Mouse (Mus musculus) frontal cortex, adult 2 months (tissue): ENCODE measurements around the gene Hebp1. TPM values are rescaled to one million over a fixed set of nuclear protein-coding genes. Genes with fewer than 3 reads are reported as not detected.

Source experiments
- DNase-seq, 2 experiments: peaks; one replicate each; pipeline ENCODE4 v3.0.0; 2022; ENCODE audit warnings: low spot score in 1 of 2; ENCODE audit errors: extremely low spot score in 1 of 2
- polyA plus RNA-seq: library from polyadenylated mRNA; depleted of rRNA; stranded (reverse); fragments of >200 nt; gene quantifications from 2 replicates; pipeline ENCODE4 v1.2.3, GENCODE M21; 2012

Hebp1 gene
- polyA plus RNA-seq, 1 experiment = 38.2 TPM

DNA sequence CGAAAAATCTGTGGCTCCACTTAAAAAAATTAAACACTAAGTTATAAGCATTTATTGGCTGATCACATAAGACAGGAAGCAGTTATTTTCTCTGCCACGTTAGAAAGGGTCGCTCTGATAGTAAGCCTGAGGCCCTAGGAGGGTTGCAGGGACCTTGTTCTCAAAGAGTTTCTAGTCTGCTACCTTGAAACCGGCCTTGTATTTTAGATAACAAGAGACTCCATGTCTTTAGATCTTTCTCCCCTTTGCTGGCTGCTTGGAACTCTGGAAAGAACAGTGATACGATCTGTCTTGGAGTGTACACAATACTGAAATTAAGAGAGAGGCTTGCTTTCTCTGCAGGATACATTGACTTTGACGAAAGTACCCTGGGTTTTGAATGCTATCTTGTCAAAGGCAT lies 904 bp upstream of the Hebp1 start:
- no peak for DNase-seq

DNA sequence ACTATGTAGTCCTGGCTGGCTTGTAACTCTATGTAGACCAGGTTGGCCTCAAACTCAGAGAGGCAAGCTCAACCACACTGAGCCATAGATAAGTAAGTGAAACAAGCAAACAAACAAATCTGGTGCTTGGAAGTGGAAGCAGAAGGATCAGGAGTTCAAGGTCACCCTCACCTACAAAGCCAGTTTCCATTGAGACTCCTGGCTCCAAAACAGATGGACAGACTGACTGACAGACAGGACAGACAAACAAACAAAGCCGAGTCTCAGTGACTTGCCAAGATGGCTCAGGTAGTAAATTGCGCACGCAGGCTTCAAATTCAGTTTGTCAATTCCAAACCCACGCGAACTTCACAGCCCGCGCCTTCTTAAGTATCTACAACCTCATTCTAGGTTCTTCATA lies 376 bp downstream of the Hebp1 start:
- DNase-seq = no peak

DNA sequence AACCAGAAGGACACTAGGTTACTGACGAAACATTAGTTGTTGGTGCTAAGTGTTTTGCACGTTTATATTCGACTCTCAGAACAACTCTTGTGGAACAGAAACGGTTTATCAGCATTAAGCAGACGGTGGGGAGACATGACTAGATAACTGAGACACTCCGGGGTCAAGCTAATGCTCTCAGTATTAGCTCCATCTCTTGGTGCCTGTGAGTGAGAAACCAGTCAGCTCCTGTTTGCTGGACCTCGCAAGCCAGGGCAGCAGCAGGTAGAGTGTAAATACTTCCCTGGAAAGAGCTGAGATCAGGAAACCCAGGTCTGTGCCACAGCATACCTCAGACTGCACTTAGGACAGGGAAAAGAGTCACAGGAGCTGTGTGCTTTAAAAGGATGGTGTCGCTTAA lies 1.1 kb downstream of the Hebp1 start:
- DNase-seq = no peak

DNA sequence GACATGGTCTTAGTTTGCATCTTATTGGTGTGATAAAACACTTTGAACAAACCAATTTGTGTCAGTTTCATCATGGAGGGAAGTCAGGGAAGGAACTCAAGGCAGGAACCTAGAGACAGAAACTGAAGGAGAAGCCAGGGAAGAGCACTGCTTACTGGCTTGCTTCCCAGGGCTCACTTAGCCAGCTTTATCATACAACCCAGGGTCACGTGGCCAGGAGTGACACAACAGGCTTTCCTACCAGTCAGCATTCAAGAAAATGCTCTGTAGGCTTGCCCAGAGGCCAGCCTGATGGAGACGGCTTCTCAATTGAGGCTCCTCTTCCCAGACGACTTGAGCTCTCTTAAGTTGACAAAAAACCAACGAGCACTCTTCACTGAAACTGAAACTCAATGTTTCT lies 2.9 kb downstream of the Hebp1 start:
- no peak for DNase-seq

DNA sequence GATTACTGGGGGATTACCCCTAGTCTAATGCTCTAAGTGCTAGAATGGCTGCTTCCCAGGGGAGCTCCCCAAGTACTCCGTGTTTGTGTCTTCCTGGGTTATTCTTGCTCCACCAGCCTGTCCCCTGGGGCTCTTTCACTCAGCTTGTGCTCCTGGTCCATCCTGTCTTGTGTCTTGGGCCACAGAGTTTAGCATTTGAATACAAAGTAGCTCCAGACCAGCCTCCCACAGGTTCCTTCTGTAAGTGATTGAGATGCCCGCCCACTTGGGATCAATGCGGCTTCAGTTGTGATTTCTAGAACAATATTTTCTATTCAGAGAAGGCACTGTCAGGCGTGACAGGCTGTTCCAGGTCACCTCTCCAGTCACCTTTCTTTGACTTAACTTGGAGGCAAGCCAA lies 4.1 kb downstream of the Hebp1 start:
- no peak for DNase-seq

DNA sequence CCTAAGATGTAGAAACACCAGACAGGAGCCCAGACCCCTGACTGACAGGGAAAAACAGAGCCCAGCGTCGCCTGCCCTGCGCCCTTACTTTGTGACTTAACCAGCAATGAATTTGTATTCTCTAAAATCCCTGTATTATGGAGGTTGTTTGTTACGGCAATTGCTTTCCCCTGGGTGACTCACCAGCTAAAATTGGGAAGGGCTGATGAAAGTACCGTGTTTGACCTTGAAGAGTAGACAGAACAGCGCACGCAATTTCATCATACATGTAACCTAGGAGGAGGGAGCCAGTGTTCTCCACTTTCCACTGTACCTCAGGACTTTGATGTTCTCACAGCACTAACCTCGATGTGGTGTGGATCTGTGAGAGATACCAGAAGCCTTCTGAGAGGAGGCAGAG lies 4.8 kb downstream of the Hebp1 start:
- DNase-seq = no peak

DNA sequence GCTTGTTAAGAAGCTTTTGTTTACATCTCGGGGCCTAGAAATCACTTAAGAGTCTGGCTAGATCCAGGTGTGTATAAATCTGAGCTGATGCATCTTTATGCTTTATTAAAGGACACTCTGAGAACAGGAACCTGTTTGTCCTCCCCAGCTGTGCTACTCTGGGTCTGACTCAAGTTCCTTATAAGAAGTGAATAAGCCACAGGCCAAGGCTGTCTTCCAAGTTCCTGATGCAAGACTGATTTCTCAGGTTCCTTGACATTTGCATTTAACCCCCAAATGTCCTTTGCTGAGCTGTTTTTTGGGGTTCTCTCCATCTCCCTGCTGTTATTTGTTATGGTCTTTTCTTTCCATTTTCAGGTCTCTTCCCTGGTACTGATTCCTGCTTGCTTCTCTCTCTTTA lies 5.9 kb downstream of the Hebp1 start:
- DNase-seq = no peak

DNA sequence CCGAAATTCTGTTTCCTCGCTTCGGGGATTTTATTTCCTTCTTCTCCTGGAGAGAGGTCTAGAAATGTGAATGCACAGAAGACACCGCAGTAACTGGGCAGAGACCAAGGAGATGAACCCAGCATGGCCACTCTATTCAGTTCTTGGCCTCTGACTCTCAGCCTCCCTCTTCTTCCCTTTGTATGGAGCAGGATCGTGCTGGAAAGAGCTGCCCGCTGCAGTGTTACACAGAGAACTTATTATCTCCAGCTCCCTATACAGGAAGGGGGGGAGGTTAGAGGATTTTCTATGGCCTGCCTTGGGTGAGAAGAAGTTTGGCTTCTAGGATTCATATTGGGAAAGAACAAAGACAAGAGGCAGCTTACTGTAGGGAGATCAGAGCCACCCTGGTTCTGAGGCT lies 7.7 kb downstream of the Hebp1 start:
- no peak for DNase-seq

DNA sequence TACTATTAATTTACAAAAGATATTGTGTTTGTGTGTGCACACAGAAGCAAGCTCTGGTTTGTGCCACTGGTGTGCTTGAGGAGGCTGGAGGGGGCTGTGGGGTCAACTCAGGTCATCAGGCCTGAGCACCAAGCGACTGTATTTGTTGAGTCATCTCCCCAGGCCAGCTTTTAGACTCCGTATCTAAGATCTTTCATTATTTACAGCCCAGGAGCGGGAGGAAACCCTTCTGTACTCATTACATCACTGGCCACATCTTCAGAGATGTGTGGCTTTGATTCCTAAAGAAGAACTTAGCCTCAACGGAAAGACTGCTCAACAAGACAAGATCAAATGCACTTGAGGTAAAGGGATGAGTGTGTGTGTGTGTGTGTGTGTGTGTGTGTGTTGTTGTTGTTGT lies 9.2 kb downstream of the Hebp1 start:
- no peak for DNase-seq

DNA sequence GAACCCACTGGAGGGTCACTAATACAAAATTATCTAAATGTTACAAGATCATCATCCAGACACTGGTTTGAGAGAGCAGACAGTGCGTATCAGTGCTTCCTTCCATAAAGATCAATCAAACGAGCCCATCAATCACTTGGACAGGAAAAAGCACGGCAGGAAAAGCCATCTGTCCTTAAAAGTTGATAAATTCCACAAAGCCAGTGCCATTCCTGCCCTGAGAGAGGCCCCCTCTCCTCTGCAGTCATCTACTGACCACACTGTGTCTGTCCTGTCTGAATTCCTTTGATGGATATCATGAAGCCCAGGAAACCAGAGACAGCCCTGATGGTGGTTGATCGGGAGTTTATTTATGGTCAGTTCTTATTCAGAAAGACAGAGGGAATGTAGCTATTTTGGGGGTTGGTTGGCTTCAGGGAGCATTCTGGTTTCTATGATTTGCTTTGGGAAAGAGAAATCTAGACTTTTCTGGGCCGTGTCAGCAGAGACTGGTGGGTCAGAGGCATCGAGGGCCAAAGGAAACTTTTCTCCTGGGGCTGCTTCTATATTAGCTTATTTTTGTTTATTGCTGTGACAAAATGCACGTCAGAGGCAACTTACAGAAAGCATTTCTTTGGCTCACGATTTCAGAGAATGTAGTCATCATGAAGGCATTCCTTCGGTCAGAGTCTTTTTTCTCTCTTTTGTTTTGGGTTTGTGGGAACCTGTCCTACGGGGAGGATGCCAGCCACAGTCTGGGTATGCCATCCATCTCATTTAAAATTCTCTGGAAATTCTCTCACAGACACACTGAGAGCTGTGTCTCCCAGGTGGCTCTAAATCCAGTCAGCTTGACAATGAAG lies 10.5 kb downstream of the Hebp1 start:
- DNase-seq = no peak

DNA sequence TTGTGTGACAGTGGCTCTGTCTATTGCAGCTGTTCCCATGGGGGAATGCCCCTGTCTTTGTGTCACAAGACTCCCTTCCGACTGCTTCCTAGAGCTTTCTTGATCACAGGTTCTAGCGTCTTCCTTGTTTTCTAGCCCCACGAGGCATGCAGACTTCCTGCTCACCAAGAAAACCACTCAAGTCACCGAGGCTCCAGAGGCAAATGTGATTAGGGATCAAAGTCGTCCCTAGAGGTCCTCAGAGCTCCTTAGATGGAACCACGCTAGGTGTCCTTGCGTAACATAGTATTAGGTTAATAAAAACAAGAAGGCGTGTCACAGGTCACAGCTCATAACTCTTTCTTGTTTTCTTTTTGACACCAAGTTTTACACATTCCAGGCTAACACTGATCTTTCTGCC lies 13.9 kb downstream of the Hebp1 start:
- DNase-seq = no peak

DNA sequence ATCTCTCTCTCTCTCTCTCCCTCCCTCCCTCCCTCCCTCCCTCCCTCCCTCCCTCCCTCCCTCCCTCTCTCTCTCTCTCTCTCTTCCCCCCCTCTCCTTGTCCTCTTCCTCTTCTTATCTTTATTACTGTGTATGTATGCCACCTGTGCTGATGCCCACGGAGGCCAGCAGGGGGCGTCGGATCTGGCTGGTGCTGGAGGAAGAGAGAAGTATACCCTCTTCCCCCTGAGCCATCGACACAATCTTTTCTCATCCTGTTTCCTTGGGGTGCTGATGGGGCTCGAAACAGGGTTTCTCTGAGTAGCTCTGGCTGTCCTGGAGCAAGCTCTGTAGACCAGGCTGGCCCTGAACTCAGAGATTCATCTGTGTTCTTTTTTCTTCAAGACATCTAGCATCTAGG lies 14.9 kb downstream of the Hebp1 start:
- DNase-seq = no peak

DNA sequence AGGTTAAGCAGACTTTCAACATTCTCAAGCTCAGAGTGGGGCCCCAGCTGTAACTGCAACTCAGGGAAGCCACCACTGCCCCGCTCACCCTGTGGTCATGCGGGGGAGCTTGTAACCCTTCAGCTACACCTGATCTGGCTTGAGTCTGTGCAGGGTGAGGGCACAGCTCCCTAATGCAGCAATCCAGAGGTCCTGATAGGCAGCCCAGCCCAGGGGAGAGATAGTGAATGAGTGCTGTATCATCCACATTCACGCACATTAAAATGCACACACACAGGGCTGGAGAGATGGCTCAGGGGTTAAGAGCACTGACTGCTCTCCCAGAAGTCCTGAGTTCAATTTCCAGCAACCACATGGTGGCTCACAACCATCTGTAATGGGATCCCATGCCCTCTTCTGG lies 19.2 kb downstream of the Hebp1 start:
- DNase-seq = no peak

DNA sequence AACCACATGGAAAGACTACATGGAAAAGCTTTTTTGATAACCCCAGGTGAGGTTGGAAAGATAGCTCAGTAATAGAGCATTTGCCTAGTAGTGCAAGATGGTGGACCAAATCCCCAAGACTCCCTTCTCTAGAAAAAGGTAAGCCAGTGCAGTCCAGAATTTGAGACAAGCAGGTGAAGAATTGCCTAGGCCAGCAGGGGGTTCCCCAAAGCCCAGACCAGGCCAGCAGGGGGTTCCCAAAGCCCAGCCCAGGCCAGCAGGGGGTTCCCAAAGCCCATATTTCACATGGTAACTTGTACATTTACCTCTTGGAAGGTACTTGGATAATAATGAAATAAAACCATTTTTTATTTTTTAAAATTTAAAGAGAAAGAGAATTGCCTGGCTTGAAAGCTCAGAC lies 20.6 kb downstream of the Hebp1 start:
- DNase-seq = no peak

DNA sequence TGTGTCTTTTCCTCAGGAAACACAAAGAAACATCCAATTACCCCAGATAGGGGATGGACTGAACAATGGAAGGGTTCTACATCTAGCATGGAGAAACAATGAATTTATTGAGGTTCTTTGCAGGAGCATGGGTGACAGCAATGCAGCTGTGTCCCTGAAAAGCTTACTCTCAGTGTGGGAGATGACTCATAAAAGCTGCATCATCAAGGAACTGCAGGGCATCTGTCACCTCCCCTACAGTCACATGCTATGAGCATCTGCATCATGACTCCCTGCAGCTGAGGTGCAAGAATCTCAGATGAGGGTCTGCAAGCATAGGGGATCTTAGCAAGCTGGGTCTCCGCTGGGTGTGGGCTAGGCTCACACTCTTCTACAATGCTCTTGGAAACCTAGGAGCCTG lies 22.8 kb downstream of the Hebp1 start:
- DNase-seq = peak; percentile 31 to 63

DNA sequence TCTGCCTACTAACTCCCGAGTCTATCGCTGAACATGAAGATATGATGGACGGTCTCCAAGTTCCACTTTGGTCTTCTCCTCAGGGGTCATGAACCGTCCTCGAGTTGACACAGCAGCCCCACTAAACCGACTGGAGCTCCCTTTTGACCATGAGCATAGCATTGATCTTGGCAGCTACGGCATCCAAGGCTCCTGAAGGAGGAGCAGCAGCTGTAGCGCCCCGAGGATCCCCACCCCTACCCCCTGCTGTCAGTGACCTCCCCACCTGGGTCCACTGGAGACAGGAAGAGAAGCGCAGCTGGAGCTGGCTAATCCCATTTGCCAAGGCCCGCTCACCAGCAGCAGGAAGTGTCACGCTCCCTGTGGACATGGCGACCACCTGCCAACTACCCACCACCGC lies 26.1 kb downstream of the Hebp1 start:
- DNase-seq = no peak

DNA sequence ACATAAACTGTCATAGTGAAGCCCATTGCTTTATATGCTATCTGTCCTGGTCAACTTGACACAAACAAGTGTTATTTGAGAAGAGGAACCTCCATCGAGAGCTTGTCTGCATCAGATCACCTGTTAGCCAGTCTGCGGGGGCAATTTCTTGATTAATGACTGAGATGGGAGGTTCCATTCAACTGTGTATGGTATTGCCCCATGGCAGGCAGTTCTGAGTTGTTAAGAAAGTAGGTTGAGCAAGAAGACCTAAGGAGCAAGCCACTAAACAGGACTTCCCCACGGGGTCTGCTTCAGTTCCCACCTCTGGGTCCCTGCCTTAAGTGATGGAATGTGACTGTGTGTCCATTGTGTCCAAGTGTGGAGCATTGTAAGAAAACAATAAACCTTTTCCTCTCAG lies 28.6 kb downstream of the Hebp1 start:
- DNase-seq = no peak

DNA sequence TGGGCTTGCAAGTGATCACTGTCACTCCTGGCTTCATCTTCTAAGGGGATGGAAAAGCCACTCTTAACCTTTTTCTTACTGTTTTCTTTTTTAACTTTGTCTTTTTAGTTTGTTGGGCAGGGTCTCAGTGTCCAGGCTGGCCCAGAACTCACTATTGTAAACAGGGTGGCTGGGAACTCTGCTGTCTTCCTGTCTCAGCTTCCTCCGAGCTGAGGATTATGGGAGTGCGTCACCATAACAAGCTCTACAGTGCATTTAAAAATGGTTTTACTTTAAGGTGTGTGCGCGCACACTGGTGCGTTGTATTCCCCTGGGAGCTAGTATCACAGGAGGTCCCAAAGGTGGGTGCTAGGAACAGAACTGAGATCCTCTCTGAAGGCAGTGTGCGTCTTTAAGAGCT lies 29.4 kb downstream of the Hebp1 start:
- DNase-seq = no peak

DNA sequence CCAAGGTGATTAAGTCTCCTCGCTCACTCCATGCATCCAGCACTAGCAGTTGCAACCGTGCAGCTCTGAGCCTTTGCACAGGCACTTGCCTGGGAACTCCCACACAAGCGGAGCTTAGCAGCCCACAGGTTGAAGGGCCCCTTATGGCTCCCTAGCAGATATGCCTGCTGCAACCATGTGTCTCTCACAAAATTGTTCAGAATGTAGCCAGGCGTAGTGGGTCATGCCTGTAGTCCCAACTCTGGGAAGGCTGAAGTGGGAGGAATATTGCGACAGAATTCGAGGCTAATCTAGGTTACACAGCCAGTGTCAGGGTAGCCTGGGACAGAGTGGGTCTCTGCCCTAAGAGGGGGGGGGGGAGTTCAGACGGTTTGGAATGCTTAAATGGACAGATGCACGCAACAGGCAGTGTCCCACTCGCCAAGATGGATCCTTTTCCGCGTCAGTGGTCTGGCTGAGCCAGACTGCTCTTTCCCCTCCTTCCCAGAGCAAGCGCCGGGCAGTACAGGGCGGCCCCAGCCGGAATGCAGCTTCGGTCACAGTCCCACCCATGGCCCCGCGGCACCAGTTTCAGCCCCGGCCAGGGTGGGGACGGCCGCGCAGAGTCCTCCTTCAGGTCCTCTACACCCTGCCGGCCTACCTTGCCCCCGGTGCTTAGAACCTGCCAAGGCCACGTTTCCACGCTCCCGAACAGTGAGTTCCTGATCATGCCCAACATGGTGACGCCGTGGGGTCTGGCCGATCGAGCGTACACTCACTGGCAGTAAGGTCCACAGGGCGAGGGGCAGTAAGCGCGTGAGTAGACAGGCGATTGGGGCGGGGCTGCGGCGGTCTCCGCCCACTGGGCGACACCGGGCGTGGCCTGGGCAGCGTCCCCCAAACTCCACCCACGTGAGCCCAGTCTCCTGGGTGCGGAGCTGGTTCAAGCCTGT lies 30.2 kb downstream of the Hebp1 start:
- DNase-seq = peak; percentile 42 to 79

DNA sequence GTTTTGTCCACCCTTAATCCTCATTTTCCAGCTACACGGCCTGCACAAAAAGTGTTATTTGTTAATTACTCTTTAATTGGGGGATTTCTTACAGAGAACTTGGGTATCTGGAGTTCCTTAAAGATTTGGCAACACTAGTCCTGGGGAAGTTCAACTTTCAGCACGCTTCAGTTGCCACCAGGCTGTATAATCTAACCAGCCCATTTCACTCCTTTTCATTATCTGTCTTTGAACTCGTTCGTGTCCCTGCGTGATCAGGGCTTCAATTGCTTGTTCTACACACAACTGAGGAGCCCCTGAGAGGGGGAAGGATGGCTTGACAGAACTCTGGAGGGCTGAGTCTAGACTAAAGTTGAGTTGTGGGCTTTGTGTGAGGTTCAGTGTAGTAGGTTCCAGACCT lies 31.1 kb downstream of the Hebp1 start:
- DNase-seq = no peak

DNA sequence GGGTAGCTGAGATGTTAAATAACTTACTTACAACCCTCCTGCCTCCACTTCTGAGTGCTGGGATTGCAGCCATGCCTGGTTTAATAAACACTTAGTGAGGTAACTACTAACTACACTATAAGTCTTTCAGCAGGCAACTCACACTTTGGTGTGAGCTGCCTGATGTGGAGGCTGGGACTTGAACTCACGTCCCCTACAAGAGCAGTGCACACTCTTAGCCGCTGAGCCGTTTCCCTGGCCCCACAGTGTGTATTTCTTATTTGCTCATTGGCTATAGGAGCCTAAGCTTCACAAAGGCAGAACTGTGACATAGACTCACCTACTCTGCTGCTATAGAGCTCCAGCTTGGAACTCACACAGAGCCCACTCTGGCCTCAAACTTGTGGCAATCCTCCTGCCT lies 31.6 kb downstream of the Hebp1 start:
- DNase-seq = no peak

DNA sequence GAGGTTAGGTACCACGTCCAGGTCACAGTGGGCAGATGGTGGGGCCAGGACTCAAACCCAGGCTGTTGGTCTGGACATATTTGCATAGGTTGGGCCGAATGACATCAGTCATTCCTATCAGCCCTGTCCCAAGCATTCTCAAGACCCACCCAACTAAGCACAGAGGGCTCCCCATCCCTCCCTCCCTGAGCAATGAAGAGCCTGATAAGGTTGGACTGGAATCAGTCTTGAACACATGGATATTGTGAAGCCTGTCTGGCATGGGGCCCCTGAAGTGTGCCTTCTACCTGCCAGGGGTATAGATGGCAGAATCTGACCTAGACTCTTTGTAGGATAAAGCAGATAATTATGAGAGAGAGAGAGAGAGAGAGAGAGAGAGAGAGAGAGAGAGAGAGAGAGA lies 32.1 kb downstream of the Hebp1 start:
- DNase-seq = no peak
